Mouse (Mus musculus) adrenal gland, postnatal 36 days (tissue): ENCODE measurements around the gene Unk. TPM values are rescaled to one million over a fixed set of nuclear protein-coding genes. Genes with fewer than 3 reads are reported as not detected.
"Not testable (repeated sequence)": the region's sequence is repeated elsewhere in the genome, so short reads cannot be mapped to it uniquely, and the experiment has no call there.

ENCODE experiments used
- DNase-seq, 2 experiments: peaks; one replicate each; pipeline ENCODE4 v3.0.0; 2021; ENCODE audit warnings: mixed read lengths in 1 of 2
- total RNA-seq, 2 experiments: library from RNA; stranded (reverse); gene quantifications; 2 replicates each; pipeline ENCODE4 v1.2.3; 2021

Unk gene
- total RNA-seq, 2 experiments from 2014 or later: 18.3 to 20.2 TPM

- no peak for DNase-seq
These were observed 19.2 kb upstream of the Unk start for GRCm38 (mm10) chr11:116010948-116011347.

DNA sequence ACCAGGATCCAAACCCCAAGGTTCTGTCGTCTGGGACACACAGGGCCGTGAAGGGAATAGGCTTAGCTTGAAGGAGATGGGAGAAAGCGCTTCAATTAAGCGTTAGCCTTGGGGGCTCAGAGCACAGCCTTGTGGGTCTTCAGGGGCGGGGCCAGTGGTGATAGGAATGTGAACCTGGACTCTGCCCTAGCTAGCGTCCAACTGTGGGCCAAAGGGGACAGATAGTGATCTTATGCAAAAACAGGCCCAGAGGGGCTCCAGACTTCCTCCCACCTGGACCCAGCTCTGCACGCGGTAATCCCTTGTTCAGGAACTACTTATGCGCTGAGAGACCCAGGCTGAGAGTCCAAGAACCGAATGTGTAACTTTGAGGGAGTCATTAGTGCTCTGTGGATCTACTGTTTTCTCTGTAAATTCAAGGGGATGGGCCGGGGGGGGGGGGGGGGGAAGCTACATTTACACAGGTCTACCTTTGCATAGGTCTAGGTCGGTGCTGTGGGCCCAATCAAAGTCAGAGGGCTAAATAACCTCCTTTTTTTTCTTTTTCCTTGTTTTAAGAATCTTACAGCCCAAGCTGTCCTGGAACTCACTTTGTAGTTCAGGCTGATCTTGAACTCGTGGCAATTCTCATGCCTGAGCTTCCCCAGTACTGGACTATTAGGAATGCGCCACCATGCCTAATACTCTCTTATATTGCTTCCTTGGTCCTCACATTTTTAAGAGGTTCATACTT is 18.4 kb upstream of the Unk start:
- DNase-seq: no peak

DNA sequence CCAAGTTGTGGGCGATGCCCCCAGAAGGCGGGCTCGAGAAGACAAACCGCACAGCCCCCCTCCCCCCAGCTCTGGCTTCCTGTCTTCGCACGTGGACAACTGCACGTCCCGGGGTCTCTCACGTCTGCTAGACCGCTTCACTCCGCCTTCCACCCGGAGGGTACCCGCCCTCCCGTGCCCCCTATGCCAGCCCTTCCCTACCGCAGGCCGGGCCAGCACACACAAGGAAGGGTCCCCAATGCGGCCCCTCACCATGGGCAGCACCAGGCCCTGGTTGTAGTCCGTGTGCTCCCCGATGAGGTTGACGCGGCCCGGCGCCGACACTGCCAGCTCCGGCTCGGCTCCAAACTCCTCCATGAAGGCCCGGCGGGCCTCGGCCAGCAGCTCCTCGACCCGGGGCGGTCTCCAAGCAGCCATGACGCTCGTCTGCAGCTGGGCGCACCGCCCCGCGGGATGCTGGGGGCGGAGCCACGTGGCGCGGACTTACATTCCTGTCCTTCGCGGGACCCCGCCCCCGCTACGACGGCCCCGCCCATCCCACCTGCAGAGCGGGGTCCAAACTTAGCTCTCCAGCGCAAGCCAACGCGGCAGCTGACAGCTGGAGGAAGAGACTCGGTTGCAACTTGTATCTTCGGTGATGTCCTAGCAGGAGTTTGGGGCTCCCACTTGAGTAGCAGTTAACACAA is 17.7 kb upstream of the Unk start, which contains the start of gene Galk1:
Gene Galk1 (minus strand): TSS at position 458 of the 686 bp plus-strand sequence.
- DNase-seq: peak; percentile 93 to 96

DNA sequence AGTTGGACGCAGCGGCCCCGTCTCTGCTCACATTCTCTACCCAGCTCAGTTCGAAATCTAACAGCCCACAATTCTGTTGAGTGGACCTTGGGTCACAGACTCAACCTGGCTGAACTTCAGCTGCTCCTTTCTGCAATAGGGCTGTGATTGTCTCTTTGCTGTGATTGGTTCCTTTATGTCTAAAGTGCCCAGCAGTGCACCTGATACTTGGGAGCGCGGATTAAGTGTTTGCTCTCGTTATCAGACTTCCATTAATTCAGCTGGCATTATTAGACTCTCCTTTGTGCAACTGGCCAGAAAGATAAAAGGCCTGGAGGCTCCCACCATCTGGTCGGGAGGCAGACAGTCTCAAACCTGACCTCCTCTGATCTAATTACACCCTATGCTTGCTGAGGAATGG is 15.3 kb upstream of the Unk start:
- DNase-seq: no peak

DNA sequence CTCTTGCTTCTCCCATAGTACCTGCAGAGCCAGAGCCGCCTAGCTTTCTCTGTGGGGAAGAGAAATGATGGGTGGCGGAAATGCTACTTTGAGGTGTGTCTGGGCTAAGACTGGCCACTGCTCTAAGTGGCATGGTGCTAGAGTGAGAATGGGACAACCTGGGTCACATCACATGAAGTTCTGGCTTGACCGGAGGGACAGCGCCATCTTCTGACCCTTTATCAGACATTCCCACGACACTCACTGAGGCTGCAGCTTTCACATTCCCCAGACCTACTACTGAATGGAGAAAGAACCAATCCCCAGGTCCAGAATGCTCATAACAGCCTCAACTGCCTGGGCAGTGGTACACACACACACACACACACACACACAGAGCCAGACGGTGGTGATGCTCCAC is 12.0 kb upstream of the Unk start:
- DNase-seq: peak in 1 of 2 experiments; percentile 26

DNA sequence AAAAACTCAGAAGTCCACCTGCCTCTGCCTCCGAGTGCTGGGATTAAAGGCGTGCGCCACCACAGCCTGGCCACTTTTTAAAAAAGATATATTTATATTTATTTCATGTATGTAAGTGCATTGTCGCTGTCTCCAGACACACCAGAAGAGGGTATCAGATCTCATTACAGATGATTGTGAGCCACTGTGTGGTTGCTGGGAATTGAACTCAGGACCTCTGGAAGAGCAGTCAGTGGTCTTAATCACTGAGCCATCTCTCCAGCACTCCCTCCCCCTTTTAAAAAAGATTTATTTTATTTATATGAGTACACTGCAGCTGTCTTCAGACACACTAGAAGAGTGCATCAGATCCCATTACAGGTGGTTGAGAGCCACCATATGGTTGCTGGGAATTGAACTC is 11.3 kb upstream of the Unk start:
- DNase-seq: not testable (repeated sequence)

- DNase-seq: no peak
These were observed 10.7 kb upstream of the Unk start for GRCm38 (mm10) chr11:116019360-116019791.

GRCm38 (mm10) chr11:116019976-116020411 is 10.1 kb upstream of the Unk start:
- DNase-seq: no peak

- DNase-seq: no peak
These were observed 9.6 kb upstream of the Unk start for GRCm38 (mm10) chr11:116020519-116020922.

GRCm38 (mm10) chr11:116021328-116022220 is 8.5 kb upstream of the Unk start:
- DNase-seq: no peak

- DNase-seq: no peak
These were observed 7.8 kb upstream of the Unk start for GRCm38 (mm10) chr11:116022256-116022780.

DNA sequence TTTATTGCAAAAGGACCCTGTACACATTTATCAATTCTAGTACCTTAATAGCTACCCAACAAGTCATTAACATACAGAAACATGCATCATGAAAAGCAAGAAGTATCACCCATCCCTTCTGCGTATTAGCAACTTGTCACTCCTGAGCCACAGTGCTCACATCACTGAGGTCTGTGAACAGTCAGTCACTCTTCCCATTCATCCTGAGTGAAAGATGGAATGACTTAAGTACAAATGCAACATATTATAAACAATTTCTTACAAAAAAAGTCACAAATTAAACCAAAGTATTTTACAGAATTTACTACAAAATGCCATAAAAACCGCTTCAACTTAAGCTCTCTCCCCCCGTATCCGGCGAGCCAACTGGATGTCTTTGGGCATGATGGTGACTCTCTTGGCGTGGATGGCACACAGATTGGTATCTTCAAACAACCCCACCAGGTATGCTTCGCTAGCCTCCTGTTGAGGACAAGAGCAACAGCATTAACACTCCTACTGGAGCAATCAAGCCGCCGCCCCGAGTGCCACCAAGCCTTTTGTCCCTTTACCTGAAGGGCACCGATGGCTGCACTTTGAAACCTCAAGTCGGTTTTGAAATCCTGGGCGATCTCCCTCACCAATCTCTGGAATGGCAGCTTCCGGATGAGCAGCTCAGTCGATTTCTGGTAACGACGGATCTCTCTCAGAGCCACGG is 6.9 kb upstream of the Unk start:
- not testable (repeated sequence) for DNase-seq

DNA sequence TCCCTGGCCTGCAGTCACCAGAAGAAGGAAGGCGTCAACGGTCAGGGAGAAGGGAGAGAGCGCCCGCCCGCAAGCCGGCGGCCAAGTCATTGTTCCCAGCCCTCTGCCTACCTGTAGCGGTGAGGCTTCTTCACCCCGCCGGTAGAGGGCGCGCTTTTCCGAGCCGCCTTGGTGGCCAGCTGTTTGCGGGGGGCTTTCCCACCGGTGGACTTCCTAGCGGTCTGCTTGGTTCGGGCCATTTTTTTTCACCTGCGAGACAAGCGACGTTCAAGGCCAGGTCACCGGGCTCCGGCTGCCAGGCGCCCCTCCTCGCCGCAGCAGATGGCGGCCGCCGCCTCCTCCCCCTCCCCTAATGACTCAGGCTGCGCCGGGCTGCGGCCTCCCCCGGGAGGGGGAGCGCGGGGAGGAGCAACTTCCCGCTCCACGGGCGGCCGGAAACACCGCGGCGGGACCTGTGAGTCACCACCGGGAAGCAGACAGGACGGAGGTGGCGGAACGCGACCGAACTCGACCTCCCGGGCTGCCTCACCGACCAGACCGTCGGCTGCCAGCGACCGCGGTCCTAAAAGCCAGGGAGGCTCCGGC is 6.3 kb upstream of the Unk start:
- DNase-seq: peak; percentile 94

DNA sequence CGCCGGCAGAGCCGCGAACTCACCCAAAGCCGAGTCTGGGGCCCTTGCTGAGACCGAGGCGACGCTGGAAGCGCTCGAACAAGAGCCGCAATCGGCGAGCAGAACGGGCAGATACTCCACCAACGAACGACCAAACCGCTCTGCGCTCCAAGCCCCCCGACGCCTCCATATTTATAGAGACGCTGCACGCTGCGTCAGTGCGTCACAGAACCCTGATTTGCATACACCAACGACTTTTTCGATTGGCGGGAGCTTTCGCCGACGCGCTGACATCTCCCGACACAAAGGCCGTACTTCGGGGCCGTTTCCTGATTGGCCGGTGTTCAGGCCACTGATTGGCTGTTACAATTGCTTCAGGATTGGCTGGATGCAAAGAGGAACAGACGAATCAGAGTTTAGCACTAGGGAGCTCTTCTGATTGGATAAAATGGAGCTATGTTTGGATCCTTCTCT is 5.7 kb upstream of the Unk start:
- peak; percentile 93 to 94 for DNase-seq

DNA sequence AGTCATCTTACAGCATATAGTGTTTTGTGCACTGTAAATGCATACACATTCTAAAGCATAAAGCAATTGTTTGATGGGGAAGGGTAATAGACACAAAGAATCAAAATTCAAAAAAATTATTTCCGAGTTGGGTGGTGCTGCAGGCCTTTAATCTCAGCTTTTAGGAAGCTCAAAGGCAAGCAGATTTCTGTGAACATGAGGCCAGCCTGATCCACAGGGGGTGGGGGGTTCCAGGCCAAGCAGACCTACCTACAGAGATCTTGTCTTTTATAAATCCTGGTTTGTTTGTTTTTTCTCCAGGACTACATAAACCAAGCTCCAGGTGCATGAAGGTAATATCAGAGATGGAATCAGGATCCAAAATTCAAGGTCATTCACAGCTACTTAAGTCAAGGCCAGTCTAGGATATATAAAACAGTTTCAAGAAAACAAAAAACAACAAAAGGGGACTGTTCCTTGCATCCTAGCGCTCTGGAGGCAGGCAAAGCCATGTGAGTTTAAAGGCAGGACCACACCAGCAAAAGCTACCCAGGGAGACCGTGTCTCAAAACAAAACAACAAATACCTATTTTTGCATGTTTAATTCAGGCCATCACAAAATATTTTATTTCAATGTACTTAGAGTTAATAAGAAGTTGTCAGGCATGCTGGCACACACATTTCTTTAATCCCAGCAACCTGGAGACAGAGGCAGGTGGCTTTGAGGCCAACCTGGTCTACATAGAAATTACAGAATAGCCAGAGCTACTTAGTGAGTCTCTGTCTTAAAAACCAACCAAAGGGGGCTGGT is 4.9 kb upstream of the Unk start:
- DNase-seq: no peak

DNA sequence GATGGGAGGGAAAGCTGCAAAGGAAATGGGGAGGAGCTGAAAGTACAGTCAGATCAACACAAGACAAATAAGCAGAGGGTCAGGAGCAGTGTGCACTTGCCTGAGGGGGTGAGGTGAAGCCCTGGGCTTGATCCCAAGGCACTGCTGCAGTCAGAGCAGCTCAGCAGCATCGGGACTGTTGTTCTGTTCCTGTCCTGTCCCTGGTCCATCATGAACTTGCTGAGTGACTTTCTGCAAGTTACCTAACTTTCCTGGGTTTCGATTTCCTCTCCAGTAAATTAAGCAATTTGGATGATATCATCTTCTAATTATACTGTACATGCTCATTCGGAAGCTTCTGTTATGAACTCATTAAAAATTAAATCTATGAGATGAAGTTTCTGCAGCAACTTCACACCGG is 2.4 kb upstream of the Unk start, which contains the start of gene H3f3b:
Gene H3f3b (minus strand): TSS at position 207 of the 400 bp plus-strand sequence.
- no peak for DNase-seq

DNA sequence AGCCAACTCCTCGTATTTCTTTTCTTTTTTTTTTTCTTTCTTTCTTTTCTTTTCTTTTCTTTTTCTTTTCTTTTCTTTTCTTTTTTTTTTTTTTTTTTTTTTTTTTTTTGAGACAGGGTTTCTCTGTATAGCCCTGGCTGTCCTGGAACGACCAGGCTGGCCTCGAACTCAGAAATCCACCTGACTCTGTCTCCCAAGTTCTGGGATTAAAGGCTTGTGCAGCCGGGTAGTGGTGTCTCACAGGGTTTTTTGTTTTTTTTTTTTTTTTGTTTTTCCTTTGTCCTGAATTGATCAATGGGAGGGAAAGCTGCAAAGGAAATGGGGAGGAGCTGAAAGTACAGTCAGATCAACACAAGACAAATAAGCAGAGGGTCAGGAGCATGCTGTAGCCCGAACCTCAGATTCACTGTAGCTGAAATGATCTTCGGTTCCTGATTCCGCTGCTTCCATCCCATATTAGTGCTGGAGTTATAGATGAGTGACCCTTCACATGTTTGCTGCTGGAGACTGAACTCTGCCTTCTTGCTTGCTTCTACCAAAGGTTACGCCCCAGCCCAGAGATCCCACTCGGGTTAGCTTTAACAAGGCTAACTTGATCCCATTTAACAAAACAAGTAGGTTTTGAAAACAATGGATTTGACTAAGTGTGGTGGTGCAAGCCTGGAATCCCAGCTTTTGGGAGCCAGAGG is 1.8 kb upstream of the Unk start:
- no peak for DNase-seq

- DNase-seq: no peak
These were observed 846 bp upstream of the Unk start for GRCm38 (mm10) chr11:116029086-116029865.
